Mouse (Mus musculus): Measurements from ENCODE around the gene Olfr457.
"Not testable (repeated sequence)": the region's sequence is repeated elsewhere in the genome, so short reads cannot be mapped to it uniquely, and the experiment has no call there.

Gene Olfr457

GRCm38 (mm10) chr6:42476235-42476634 lies at the start of gene Olfr457:
TSS of gene Olfr457 (minus strand) at chr6:42476335.
- no peak for DNase-seq (ENCODE audit: low spot score in 2 of 2)

- DNase-seq (ENCODE audit: low spot score in 2 of 2): no peak
These were observed 37.3 kb upstream of the Olfr457 start for GRCm38 (mm10) chr6:42513461-42513860.

DNA sequence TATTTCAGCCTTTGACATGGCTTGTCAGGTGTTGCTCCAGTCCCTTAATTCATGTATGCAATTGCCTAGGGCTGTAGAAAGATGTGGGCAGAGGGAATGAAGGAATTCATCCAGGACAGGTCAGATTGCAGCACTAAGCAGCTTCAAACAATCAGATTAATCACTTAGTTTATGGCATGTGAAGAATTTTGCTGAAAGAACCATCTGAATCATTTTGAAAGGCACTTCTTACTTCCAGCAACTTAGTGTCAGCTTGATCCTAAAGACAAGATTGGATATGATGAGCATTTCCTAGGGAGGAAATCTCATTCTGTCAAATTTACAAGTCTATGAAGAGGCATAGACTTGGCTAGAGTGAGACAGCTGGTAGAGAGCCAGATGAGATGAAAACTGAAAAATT lies 33.2 kb upstream of the Olfr457 start:
- no peak for DNase-seq (ENCODE audit: low spot score in 2 of 2)

DNA sequence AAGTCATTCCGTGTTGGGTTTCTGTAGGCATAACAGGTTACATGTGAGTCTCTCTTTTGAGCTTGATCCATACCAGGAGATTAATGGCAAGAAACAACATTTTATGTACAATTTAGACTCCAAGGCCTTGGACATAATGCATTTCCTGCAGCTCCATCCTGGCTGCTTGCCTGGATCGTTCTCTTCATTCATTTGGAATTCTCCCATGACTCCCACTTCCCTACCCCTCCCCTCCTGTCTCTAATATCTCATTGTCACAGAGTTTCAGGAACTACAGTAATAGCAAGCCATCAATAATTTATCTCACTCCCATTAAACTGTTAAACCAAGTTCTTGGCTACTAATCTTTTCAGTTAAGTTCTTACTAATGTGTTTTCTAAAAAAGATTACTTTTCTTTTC lies 27.3 kb upstream of the Olfr457 start:
- no peak for DNase-seq (ENCODE audit: low spot score in 2 of 2)

DNA sequence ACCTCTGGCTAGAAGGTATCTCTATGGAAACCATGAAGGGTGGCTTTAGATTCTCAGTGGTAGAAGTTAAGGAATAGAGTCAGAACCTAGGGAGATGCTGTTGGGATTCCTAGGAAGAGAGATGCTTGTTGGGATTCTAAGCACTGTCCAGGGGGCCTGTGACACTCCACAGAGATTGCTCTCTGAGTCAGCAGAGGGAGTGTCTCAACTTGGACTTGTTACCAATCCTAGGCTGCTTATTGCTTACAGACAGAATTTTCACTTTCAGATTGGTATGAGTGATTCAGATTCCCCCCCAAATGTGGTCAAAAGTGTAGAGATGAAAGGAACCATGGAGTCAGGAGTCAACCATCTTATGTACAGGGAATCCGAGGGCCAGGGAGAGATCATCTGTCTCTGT lies 13.6 kb upstream of the Olfr457 start:
- DNase-seq (ENCODE audit: low spot score in 2 of 2): no peak

GRCm38 (mm10) chr6:42487114-42487513 lies 11.0 kb upstream of the Olfr457 start, which contains the start of gene Olfr456:
TSS of gene Olfr456 (minus strand) at chr6:42487214.
- no peak for DNase-seq (ENCODE audit: low spot score in 2 of 2)

DNA sequence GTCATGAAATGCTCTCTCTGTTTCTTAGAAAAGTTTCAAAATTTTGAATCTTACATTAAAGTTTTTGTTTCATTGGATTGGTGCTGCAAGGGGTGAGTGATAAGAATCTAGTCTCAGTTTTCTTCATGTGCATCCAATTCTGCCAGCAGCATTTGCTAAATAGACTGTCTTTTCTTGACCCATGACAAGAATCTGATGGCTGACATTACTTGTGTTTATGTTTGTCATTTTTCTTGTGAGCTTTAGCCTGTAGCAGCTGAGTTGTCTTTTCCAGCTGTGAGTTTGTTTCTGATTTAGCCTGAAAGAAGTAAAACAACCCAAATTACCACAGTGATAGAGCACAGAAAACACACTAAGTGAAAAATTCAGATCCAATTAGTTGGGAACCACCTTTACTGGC lies 8.5 kb upstream of the Olfr457 start:
- DNase-seq (ENCODE audit: low spot score in 2 of 2): no peak

DNA sequence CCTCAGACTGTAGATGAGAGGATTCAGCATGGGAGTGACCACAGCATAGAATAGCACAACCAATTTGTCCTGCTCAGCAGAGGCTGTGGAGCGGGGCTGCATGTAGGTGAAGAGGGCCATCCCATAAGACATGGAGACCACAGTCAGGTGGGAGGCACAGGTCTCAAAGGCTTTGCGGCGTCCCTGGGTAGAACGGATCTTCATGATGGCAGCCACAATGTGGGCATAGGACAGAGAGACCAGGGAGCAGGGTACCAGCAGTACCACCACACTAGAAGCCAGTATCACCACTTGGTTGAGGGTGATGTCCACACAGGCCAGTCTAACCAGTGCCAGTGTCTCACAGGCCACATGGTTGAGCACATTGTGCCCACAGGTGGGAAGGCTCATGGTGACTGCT lies 4.8 kb downstream of the Olfr457 start:
- not testable (repeated sequence) for DNase-seq (ENCODE audit: low spot score in 2 of 2)

DNA sequence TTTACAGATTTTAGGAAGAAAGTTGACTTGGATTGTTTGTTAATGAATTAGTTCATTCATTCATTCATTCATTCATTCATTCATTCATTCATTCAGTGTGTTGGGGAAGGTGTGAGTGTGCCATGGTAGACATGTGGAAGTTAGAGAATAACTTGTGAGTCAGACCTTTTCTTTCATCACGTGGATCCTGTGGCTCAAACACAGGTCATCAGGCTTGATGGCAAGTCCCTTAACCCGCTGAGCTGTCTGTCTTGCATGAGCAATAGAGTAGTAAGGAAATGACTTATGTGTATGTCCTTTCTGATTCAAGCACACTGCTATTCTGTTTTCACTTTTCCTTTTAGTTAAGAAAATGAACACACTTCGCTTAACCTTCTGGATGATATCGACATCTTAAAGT lies 5.6 kb downstream of the Olfr457 start:
- DNase-seq (ENCODE audit: low spot score in 2 of 2): no peak

GRCm38 (mm10) chr6:42465096-42465495 lies 11.0 kb downstream of the Olfr457 start, which contains the start of gene Olfr458:
TSS of gene Olfr458 (minus strand) at chr6:42465196.
- no peak for DNase-seq (ENCODE audit: low spot score in 2 of 2)

DNA sequence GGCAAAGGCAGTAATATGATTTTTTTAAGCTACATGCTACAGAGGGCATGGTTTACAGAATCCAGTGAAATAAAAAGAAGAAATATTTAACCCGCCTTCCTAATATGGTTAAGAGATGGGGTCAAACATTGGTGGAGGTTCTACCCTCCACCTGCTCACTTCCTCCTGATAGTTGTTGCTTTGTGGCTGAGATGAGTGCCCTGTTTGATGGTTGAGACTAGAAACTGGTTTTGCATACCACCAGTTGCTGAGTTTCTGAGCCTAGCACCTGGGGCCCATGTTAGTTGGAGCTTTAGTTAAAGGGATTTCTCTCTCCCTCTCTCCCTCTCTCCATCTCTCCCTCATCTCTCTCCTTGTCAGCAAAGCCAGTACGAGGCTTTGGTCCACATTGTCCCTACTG lies 28.8 kb downstream of the Olfr457 start:
- DNase-seq (ENCODE audit: low spot score in 2 of 2): no peak

- no peak for DNase-seq (ENCODE audit: low spot score in 2 of 2)
These were observed 31.6 kb downstream of the Olfr457 start for GRCm38 (mm10) chr6:42444491-42444890.

DNA sequence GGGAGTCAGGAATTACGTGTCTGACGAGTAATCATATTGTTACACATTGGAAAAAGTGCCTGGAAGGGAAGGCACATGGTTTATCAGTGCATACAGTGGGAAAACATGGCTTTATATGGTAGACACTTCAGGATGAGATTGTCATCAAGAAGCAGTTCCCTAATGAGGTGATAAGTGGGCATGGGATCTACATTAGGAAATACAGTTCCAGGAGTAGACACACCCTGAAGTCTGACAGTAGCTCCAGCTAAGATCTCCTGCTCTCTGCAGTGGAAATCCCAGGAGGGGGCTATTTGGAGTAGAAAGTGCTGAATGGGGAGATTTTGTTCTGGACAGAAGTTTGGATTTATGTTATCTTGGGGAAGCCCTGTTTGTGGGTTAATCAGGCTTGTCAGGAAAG lies 34.7 kb downstream of the Olfr457 start:
- DNase-seq (ENCODE audit: low spot score in 2 of 2): no peak

GRCm38 (mm10) chr6:42435490-42435889 lies 40.6 kb downstream of the Olfr457 start:
- no peak for DNase-seq (ENCODE audit: low spot score in 2 of 2)

DNA sequence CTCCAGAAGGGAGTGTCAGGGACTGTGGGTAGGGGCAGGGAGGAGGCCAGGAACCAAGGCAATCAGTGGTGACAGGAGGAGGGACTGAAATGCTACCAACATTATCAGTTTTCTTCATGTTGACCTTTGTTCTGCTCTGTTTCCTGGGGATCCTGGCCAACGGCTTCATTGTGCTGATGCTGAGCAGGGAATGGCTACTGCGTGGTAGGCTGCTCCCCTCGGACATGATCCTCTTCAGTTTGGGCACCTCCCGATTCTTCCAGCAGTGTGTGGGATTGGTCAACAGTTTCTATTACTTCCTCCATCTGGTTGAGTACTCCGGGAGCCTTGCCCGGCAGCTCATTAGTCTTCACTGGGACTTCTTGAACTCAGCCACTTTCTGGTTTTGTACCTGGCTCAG lies 41.7 kb downstream of the Olfr457 start, which contains the start of gene Tas2r126:
Gene Tas2r126, plus strand, starts transcription at position 90 of the 400 bp plus-strand sequence.
- no peak for DNase-seq (ENCODE audit: low spot score in 2 of 2)

- no peak for DNase-seq (ENCODE audit: low spot score in 2 of 2)
These were observed 42.6 kb downstream of the Olfr457 start for GRCm38 (mm10) chr6:42433554-42433953.

GRCm38 (mm10) chr6:42426337-42426736 lies 49.8 kb downstream of the Olfr457 start:
- no peak for DNase-seq (ENCODE audit: low spot score in 2 of 2)

GRCm38 (mm10) chr6:42424472-42424871 lies 51.7 kb downstream of the Olfr457 start:
- no peak for DNase-seq (ENCODE audit: low spot score in 2 of 2)

DNA sequence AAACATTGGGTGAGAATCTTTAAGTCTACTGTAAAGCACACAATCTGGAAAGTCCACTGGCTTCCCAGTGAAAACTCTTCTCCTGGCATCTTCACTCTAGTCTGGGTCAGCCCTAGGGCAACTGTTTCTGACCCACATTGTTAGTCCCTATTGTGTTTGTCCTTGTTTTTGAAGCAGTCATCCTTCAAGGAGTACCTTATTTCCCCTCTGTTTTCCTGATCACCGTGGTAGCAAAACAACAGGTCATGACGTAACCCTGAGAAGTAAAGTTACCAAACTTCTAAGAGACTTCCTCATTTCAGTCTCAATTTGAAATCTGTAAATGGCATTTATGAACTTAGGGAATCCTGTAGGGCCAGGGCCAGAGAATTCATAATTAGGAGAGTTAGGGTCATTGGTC lies 54.7 kb downstream of the Olfr457 start:
- no peak for DNase-seq (ENCODE audit: low spot score in 2 of 2)

DNA sequence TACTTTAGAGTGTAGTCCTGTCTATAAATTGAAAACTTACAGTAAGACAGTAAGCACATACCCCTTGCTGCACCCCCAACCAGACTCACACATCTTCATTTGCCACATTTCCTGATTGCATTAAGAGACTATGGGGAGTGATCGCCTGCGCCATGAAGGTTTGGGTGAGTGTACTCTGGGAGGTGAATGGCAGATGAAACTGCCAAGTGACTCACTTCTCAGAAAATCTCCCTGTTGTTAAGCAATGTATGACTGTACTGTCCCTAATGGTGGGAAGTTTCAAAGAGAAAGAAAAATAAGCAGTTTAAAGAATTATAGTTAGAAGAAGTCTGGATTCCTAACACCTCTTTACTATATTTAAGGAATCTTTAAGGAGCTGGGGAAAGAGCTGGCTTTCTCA lies 56.7 kb downstream of the Olfr457 start:
- DNase-seq (ENCODE audit: low spot score in 2 of 2): no peak

All from right cerebral cortex, postnatal 10 days (tissue).